Mouse (Mus musculus): Measurements from ENCODE around the gene Rcbtb2. TPM values are rescaled to one million over a fixed set of nuclear protein-coding genes. Genes with fewer than 3 reads are reported as not detected.

The Rcbtb2 gene
- polyA plus RNA-seq, 1 experiment from 2014 or later, result 62.2 TPM

- H3K4me3 ChIP-seq (ENCODE audit: low read length), result no peak overlapping the region
- no peaks in the 10 kb centered on the region for H3K27me3 ChIP-seq (replicated peaks; ENCODE audit: control insufficient read depth, insufficient read depth, low read length)
- no peaks in the 10 kb centered on the region for H3K9me3 ChIP-seq (ENCODE audit: control insufficient read depth, low read length)
- H3K27ac ChIP-seq (ENCODE audit: low read length), result no peak overlapping the region
- ATAC-seq, result no peak
- H3K36me3 ChIP-seq (ENCODE audit: control insufficient read depth, insufficient read depth, low read length), result 0 out of 2 replicates have a peak, but pooled peaks cover 4% of the 10 kb centered on the region
- no peaks in the 10 kb centered on the region for H3K4me1 ChIP-seq (ENCODE audit: control insufficient read depth, insufficient read depth, low read length)
- WGBS, result 54% methylated on average over 3 of the region's 3 CpGs
- H3K9ac ChIP-seq (ENCODE audit: low read depth, low read length), result no peak overlapping the region
- no peak overlapping the region for H3K4me2 ChIP-seq (ENCODE audit: low read depth, low read length)
Observed at GRCm38 (mm10) chr14:73201447-73201846, 78.6 kb downstream of the Rcbtb2 start.

- no peak for ATAC-seq
- Histone ChIP-seq H3K9ac (ENCODE audit: low read depth, low read length) (no peak overlapping the region), H3K4me3 (ENCODE audit: low read length) (no peak overlapping the region), H3K4me1 (ENCODE audit: control insufficient read depth, insufficient read depth, low read length) (no peaks in the 10 kb centered on the region), H3K36me3 (ENCODE audit: control insufficient read depth, insufficient read depth, low read length) (no peaks in the 10 kb centered on the region), H3K9me3 (ENCODE audit: control insufficient read depth, low read length) (no peaks in the 10 kb centered on the region), H3K4me2 (ENCODE audit: low read depth, low read length) (no peak overlapping the region), H3K27ac (ENCODE audit: low read length) (no peak overlapping the region), H3K27me3 (replicated peaks; ENCODE audit: control insufficient read depth, insufficient read depth, low read length) (no peaks in the 10 kb centered on the region)
- WGBS, result 73% methylated on average over 3 of the region's 3 CpGs
Observed at GRCm38 (mm10) chr14:73204016-73204415, 81.2 kb downstream of the Rcbtb2 start.

- Histone ChIP-seq H3K9me3 (ENCODE audit: control insufficient read depth, low read length) (no peaks in the 10 kb centered on the region), H3K36me3 (ENCODE audit: control insufficient read depth, insufficient read depth, low read length) (no peaks in the 10 kb centered on the region), H3K27ac (ENCODE audit: low read length) (no peak overlapping the region), H3K4me3 (ENCODE audit: low read length) (no peak overlapping the region), H3K27me3 (replicated peaks; ENCODE audit: control insufficient read depth, insufficient read depth, low read length) (no peaks in the 10 kb centered on the region), H3K4me2 (ENCODE audit: low read depth, low read length) (no peak overlapping the region), H3K9ac (ENCODE audit: low read depth, low read length) (no peak overlapping the region), H3K4me1 (ENCODE audit: control insufficient read depth, insufficient read depth, low read length) (no peaks in the 10 kb centered on the region)
- no peak for ATAC-seq
Observed at GRCm38 (mm10) chr14:73209262-73209661, 86.4 kb downstream of the Rcbtb2 start.

GRCm38 (mm10) chr14:73210196-73210595, 87.4 kb downstream of the Rcbtb2 start:
- 90% methylated on average over 8 of the region's 8 CpGs for WGBS
- no peak overlapping the region for H3K9ac ChIP-seq (ENCODE audit: low read depth, low read length)
- H3K27me3 ChIP-seq (replicated peaks; ENCODE audit: control insufficient read depth, insufficient read depth, low read length), result no peaks in the 10 kb centered on the region
- H3K4me1 ChIP-seq (ENCODE audit: control insufficient read depth, insufficient read depth, low read length), result no peaks in the 10 kb centered on the region
- H3K4me2 ChIP-seq (ENCODE audit: low read depth, low read length), result no peak overlapping the region
- no peak overlapping the region for H3K4me3 ChIP-seq (ENCODE audit: low read length)
- H3K27ac ChIP-seq (ENCODE audit: low read length), result no peak overlapping the region
- H3K36me3 ChIP-seq (ENCODE audit: control insufficient read depth, insufficient read depth, low read length), result no peaks in the 10 kb centered on the region
- ATAC-seq, result peak; percentile 46; the same call in 1 of the 2 replicates
- no peaks in the 10 kb centered on the region for H3K9me3 ChIP-seq (ENCODE audit: control insufficient read depth, low read length)

GRCm38 (mm10) chr14:73211477-73211876, 88.6 kb downstream of the Rcbtb2 start:
- Histone ChIP-seq H3K4me3 (ENCODE audit: low read length) (no peak overlapping the region), H3K4me2 (ENCODE audit: low read depth, low read length) (no peak overlapping the region), H3K9me3 (ENCODE audit: control insufficient read depth, low read length) (no peaks in the 10 kb centered on the region), H3K4me1 (ENCODE audit: control insufficient read depth, insufficient read depth, low read length) (no peaks in the 10 kb centered on the region), H3K27me3 (replicated peaks; ENCODE audit: control insufficient read depth, insufficient read depth, low read length) (no peaks in the 10 kb centered on the region), H3K36me3 (ENCODE audit: control insufficient read depth, insufficient read depth, low read length) (no peaks in the 10 kb centered on the region), H3K9ac (ENCODE audit: low read depth, low read length) (no peak overlapping the region), H3K27ac (ENCODE audit: low read length) (no peak overlapping the region)
- 92% methylated on average over 5 of the region's 5 CpGs for WGBS
- ATAC-seq, result no peak

GRCm38 (mm10) chr14:73217062-73217461, 94.2 kb downstream of the Rcbtb2 start:
- 77% methylated on average over 1 of the region's 1 CpGs for WGBS
- Histone ChIP-seq H3K9me3 (ENCODE audit: control insufficient read depth, low read length) (no peaks in the 10 kb centered on the region), H3K4me1 (ENCODE audit: control insufficient read depth, insufficient read depth, low read length) (no peaks in the 10 kb centered on the region), H3K27me3 (replicated peaks; ENCODE audit: control insufficient read depth, insufficient read depth, low read length) (no peaks in the 10 kb centered on the region), H3K4me2 (ENCODE audit: low read depth, low read length) (no peak overlapping the region), H3K9ac (ENCODE audit: low read depth, low read length) (no peak overlapping the region), H3K4me3 (ENCODE audit: low read length) (no peak overlapping the region), H3K27ac (ENCODE audit: low read length) (no peak overlapping the region), H3K36me3 (ENCODE audit: control insufficient read depth, insufficient read depth, low read length) (no peaks in the 10 kb centered on the region)
- no peak for ATAC-seq

- Histone ChIP-seq H3K4me1 (ENCODE audit: control insufficient read depth, insufficient read depth, low read length) (no peaks in the 10 kb centered on the region; the same call in 1 of the 2 replicates), H3K4me3 (ENCODE audit: low read length) (no peak overlapping the region), H3K9me3 (ENCODE audit: control insufficient read depth, low read length) (no peaks in the 10 kb centered on the region), H3K27ac (ENCODE audit: low read length) (no peak overlapping the region), H3K27me3 (replicated peaks; ENCODE audit: control insufficient read depth, insufficient read depth, low read length) (no peaks in the 10 kb centered on the region), H3K4me2 (ENCODE audit: low read depth, low read length) (no peak overlapping the region), H3K36me3 (ENCODE audit: control insufficient read depth, insufficient read depth, low read length) (no peaks in the 10 kb centered on the region), H3K9ac (ENCODE audit: low read depth, low read length) (no peak overlapping the region)
- ATAC-seq, result no peak
- 81% methylated on average over 9 of the region's 9 CpGs for WGBS
Observed at GRCm38 (mm10) chr14:73222316-73222970, 99.6 kb downstream of the Rcbtb2 start.

GRCm38 (mm10) chr14:73226346-73226745, 103.5 kb downstream of the Rcbtb2 start:
- Histone ChIP-seq H3K4me1 (ENCODE audit: control insufficient read depth, insufficient read depth, low read length) (no peaks in the 10 kb centered on the region; the same call in 1 of the 2 replicates), H3K27me3 (replicated peaks; ENCODE audit: control insufficient read depth, insufficient read depth, low read length) (no peaks in the 10 kb centered on the region), H3K9me3 (ENCODE audit: control insufficient read depth, low read length) (no peaks in the 10 kb centered on the region), H3K4me2 (ENCODE audit: low read depth, low read length) (no peak overlapping the region), H3K9ac (ENCODE audit: low read depth, low read length) (no peak overlapping the region), H3K4me3 (ENCODE audit: low read length) (no peak overlapping the region), H3K36me3 (ENCODE audit: control insufficient read depth, insufficient read depth, low read length) (no peaks in the 10 kb centered on the region), H3K27ac (ENCODE audit: low read length) (no peak overlapping the region)
- no peak for ATAC-seq
- 65% methylated on average over 3 of the region's 3 CpGs for WGBS

- Histone ChIP-seq H3K4me1 (ENCODE audit: control insufficient read depth, insufficient read depth, low read length) (no peaks in the 10 kb centered on the region; the same call in 1 of the 2 replicates), H3K9ac (ENCODE audit: low read depth, low read length) (no peak overlapping the region), H3K27ac (ENCODE audit: low read length) (no peak overlapping the region), H3K4me2 (ENCODE audit: low read depth, low read length) (no peak overlapping the region), H3K27me3 (replicated peaks; ENCODE audit: control insufficient read depth, insufficient read depth, low read length) (no peaks in the 10 kb centered on the region), H3K4me3 (ENCODE audit: low read length) (no peak overlapping the region), H3K36me3 (ENCODE audit: control insufficient read depth, insufficient read depth, low read length) (no peaks in the 10 kb centered on the region), H3K9me3 (ENCODE audit: control insufficient read depth, low read length) (no peaks in the 10 kb centered on the region)
- no peak for ATAC-seq
- 8% methylated on average over 1 of the region's 1 CpGs for WGBS
Observed at GRCm38 (mm10) chr14:73226849-73227248, 104.0 kb downstream of the Rcbtb2 start.

All from intestine, embryonic 16.5 days (tissue).